Mouse (Mus musculus) kidney, adult 11 months (tissue): Measurements from ENCODE around the gene Tas2r140.

Experiments used
- DNase-seq: peaks from one replicate; pipeline ENCODE4 v3.0.0; 2022

Gene Tas2r140

GRCm38 (mm10) chr6:133055716-133056115, at the start of gene Tas2r140:
Gene Tas2r140, minus strand, starts transcription at chr6:133055816.
- no peak for DNase-seq

- DNase-seq = no peak
These were observed 48.9 kb upstream of the Tas2r140 start, which contains the start of gene Smim10l1 for GRCm38 (mm10) chr6:133104609-133104921. Gene Smim10l1, plus strand, starts transcription at chr6:133104909.

- no peak for DNase-seq
These were observed 46.8 kb upstream of the Tas2r140 start for GRCm38 (mm10) chr6:133102430-133102829.

GRCm38 (mm10) chr6:133092226-133092625, 36.6 kb upstream of the Tas2r140 start:
- no peak for DNase-seq

GRCm38 (mm10) chr6:133037001-133037400, 18.6 kb downstream of the Tas2r140 start, which contains the start of gene Tas2r103:
Gene Tas2r103, minus strand, starts transcription at chr6:133037101.
- DNase-seq = no peak
